Mouse (Mus musculus): ENCODE data around the gene Actr10. TPM values are rescaled to one million over a fixed set of nuclear protein-coding genes. Genes with fewer than 3 reads are reported as not detected.
A peak's percentile ranks its signal among the peaks of the same experiment; 100 is the strongest.

Gene Actr10
- polyA plus RNA-seq, 1 experiment from 2014 or later: 219 TPM

DNA sequence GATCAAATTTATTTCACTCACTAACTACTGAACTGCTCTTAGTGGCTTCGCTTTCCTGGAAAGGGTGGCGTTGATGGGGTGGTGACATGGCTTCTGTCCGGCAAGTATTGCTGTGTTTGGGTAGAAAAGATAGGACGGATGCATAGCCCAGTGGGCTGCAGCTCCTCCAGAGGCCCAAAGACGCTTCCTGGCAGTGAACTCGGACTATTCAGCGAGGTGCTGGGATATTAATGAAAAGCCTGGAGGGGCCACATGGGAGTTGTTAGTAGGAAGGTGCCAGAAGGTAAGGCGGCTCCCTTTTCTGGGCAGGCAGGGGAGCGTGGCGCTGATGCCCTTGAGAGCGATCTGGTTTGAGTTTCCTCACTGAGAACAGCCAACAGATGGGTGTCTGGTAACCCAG, 30.0 kb upstream of the Actr10 start:
- Histone ChIP-seq H3K27ac (ENCODE audit: low read length) (peak overlapping the region; percentile 83), H3K4me1 (ENCODE audit: control insufficient read depth, insufficient read depth, low read length) (peaks cover 8% of the 10 kb centered on the region), H3K36me3 (ENCODE audit: control insufficient read depth, insufficient read depth, low read length) (0 out of 2 replicates have a peak, but pooled peaks cover 2% of the 10 kb centered on the region), H3K9me3 (replicated peaks; ENCODE audit: control insufficient read depth, low read length) (0 out of 2 replicates have a peak, but pooled peaks cover 4% of the 10 kb centered on the region), H3K4me2 (ENCODE audit: low read depth, low read length) (no peak overlapping the region), H3K9ac (ENCODE audit: low read length) (peak overlapping the region; percentile 29; the same call in 1 of the 2 replicates), H3K27me3 (ENCODE audit: control insufficient read depth, insufficient read depth, low read length) (no peaks in the 10 kb centered on the region), H3K4me3 (replicated peaks; ENCODE audit: low read length) (no peak overlapping the region)
- 79% methylated on average over 11 of the region's 11 CpGs for WGBS
- no peak for ATAC-seq (ENCODE audit: insufficient read depth, low FRiP score)

DNA sequence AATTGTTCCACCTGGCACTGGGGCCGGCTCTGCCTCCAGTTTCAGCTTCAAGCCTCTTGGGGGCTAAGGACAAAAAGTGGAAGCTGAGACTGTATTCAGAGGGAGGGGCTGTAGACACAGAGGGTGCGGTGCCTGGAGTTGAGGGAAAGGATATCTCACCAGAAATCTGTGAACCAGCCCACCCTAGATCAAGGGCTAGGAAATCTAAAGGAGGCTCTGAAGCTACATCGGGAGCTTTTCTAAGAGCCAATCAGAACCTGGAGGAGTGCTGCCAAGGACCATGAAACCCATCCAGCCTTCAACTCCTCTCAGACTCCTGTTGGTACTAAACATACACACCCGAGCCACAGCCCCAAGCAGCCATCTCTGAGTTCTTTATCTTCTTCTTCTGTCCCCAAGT, 29.6 kb upstream of the Actr10 start:
- Histone ChIP-seq H3K9ac (ENCODE audit: low read length) (0 out of 2 replicates have a peak overlapping the region, but pooled peaks have one; percentile 29), H3K9me3 (replicated peaks; ENCODE audit: control insufficient read depth, low read length) (0 out of 2 replicates have a peak, but pooled peaks cover 4% of the 10 kb centered on the region), H3K4me3 (replicated peaks; ENCODE audit: low read length) (no peak overlapping the region), H3K36me3 (ENCODE audit: control insufficient read depth, insufficient read depth, low read length) (no peaks in the 10 kb centered on the region), H3K4me1 (ENCODE audit: control insufficient read depth, insufficient read depth, low read length) (peaks cover 8% of the 10 kb centered on the region), H3K27ac (ENCODE audit: low read length) (peak overlapping the region; percentile 83), H3K27me3 (ENCODE audit: control insufficient read depth, insufficient read depth, low read length) (no peaks in the 10 kb centered on the region), H3K4me2 (ENCODE audit: low read depth, low read length) (no peak overlapping the region)
- WGBS: 75% methylated on average over 4 of the region's 4 CpGs
- ATAC-seq (ENCODE audit: insufficient read depth, low FRiP score): no peak

DNA sequence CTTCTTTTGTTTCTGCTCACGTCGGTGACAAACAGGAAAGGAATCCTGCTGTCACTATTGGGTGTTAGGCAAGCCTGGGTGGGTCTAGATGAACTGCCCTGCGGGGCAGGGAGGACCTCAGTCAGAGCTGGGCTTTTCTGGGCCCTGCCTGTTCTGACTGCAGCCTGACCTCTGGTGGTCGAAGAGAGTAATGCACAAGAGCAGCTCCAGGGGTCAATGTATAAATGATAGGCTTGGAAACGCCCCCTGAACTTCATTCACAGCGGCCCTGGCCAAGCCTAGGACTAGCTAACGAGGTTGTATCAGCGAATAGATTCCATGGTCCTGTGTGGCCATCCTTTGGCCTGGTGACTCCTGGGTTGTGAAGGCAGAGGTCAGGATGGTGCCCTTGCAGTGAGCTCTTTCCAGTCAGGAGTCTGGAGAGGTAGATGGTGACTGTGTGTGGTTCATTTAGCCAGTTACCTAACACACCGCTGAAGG, 27.4 kb upstream of the Actr10 start:
- peak; percentile 65; the same call in 1 of the 2 replicates for ATAC-seq (ENCODE audit: insufficient read depth, low FRiP score)
- WGBS: 12% methylated on average over 9 of the region's 9 CpGs
- H3K27ac ChIP-seq (ENCODE audit: low read length): no peak overlapping the region
- H3K4me2 ChIP-seq (ENCODE audit: low read depth, low read length): no peak overlapping the region
- no peak overlapping the region for H3K4me3 ChIP-seq (replicated peaks; ENCODE audit: low read length)
- no peaks in the 10 kb centered on the region for H3K27me3 ChIP-seq (ENCODE audit: control insufficient read depth, insufficient read depth, low read length)
- H3K36me3 ChIP-seq (ENCODE audit: control insufficient read depth, insufficient read depth, low read length): no peaks in the 10 kb centered on the region
- H3K9me3 ChIP-seq (replicated peaks; ENCODE audit: control insufficient read depth, low read length): 0 out of 2 replicates have a peak, but pooled peaks cover 4% of the 10 kb centered on the region
- peak overlapping the region; percentile 51; the same call in 1 of the 2 replicates for H3K9ac ChIP-seq (ENCODE audit: low read length)
- peaks cover 8% of the 10 kb centered on the region for H3K4me1 ChIP-seq (ENCODE audit: control insufficient read depth, insufficient read depth, low read length)

DNA sequence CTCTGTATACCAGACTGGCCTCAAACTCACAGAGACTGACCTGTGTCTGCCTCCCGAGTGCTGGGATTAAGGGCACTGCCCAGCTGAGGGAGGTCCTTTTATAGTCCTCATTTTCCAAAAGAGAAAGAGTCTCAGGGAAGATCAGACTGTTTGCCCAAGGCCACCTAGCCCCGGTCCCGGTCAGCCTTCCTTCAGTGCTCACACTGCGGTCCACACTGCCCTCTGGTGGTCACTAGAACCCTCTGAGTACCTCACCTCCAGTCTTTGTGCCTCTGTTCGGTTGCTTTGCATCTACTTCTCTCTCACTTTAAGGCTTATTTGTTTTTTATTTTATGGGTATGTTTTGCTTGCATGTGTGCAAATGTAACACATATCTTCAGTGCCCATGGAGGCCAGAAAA, 26.6 kb upstream of the Actr10 start:
- Histone ChIP-seq H3K4me2 (ENCODE audit: low read depth, low read length) (no peak overlapping the region), H3K9me3 (replicated peaks; ENCODE audit: control insufficient read depth, low read length) (0 out of 2 replicates have a peak, but pooled peaks cover 3% of the 10 kb centered on the region), H3K27ac (ENCODE audit: low read length) (no peak overlapping the region), H3K4me1 (ENCODE audit: control insufficient read depth, insufficient read depth, low read length) (peaks cover 8% of the 10 kb centered on the region), H3K27me3 (ENCODE audit: control insufficient read depth, insufficient read depth, low read length) (no peaks in the 10 kb centered on the region), H3K36me3 (ENCODE audit: control insufficient read depth, insufficient read depth, low read length) (no peaks in the 10 kb centered on the region), H3K9ac (ENCODE audit: low read length) (no peak overlapping the region), H3K4me3 (replicated peaks; ENCODE audit: low read length) (no peak overlapping the region)
- peak; percentile 67; the same call in 1 of the 2 replicates for ATAC-seq (ENCODE audit: insufficient read depth, low FRiP score)
- WGBS: 9% methylated on average over 5 of the region's 5 CpGs

- no peak for ATAC-seq (ENCODE audit: insufficient read depth, low FRiP score)
Observed at GRCm38 (mm10) chr12:70911676-70912379, 25.8 kb upstream of the Actr10 start.

GRCm38 (mm10) chr12:70913429-70913828, 24.2 kb upstream of the Actr10 start:
- Histone ChIP-seq H3K4me1 (ENCODE audit: control insufficient read depth, insufficient read depth, low read length) (peaks cover 3% of the 10 kb centered on the region), H3K4me2 (ENCODE audit: low read depth, low read length) (no peak overlapping the region), H3K9ac (ENCODE audit: low read length) (no peak overlapping the region), H3K36me3 (ENCODE audit: control insufficient read depth, insufficient read depth, low read length) (no peaks in the 10 kb centered on the region), H3K9me3 (replicated peaks; ENCODE audit: control insufficient read depth, low read length) (no peaks in the 10 kb centered on the region), H3K27ac (ENCODE audit: low read length) (no peak overlapping the region), H3K4me3 (replicated peaks; ENCODE audit: low read length) (no peak overlapping the region), H3K27me3 (ENCODE audit: control insufficient read depth, insufficient read depth, low read length) (no peaks in the 10 kb centered on the region)
- 45% methylated on average over 3 of the region's 3 CpGs for WGBS
- ATAC-seq (ENCODE audit: insufficient read depth, low FRiP score): no peak

More at GRCm38 (mm10) chr12:70911676-70912379, 25.8 kb upstream of the Actr10 start:
- WGBS: 65% methylated on average over 17 of the region's 17 CpGs
- no peaks in the 10 kb centered on the region for H3K9me3 ChIP-seq (replicated peaks; ENCODE audit: control insufficient read depth, low read length)
- H3K27me3 ChIP-seq (ENCODE audit: control insufficient read depth, insufficient read depth, low read length): no peaks in the 10 kb centered on the region
- no peak overlapping the region for H3K9ac ChIP-seq (ENCODE audit: low read length)
- H3K27ac ChIP-seq (ENCODE audit: low read length): no peak overlapping the region
- H3K4me1 ChIP-seq (ENCODE audit: control insufficient read depth, insufficient read depth, low read length): peaks cover 8% of the 10 kb centered on the region
- H3K4me2 ChIP-seq (ENCODE audit: low read depth, low read length): no peak overlapping the region
- H3K36me3 ChIP-seq (ENCODE audit: control insufficient read depth, insufficient read depth, low read length): no peaks in the 10 kb centered on the region
- no peak overlapping the region for H3K4me3 ChIP-seq (replicated peaks; ENCODE audit: low read length)

GRCm38 (mm10) chr12:70914387-70914786, 23.3 kb upstream of the Actr10 start:
- H3K4me2 ChIP-seq (ENCODE audit: low read depth, low read length): no peak overlapping the region
- no peak overlapping the region for H3K4me3 ChIP-seq (replicated peaks; ENCODE audit: low read length)
- no peak overlapping the region for H3K9ac ChIP-seq (ENCODE audit: low read length)
- H3K36me3 ChIP-seq (ENCODE audit: control insufficient read depth, insufficient read depth, low read length): no peaks in the 10 kb centered on the region
- H3K27me3 ChIP-seq (ENCODE audit: control insufficient read depth, insufficient read depth, low read length): no peaks in the 10 kb centered on the region
- peaks cover 3% of the 10 kb centered on the region for H3K4me1 ChIP-seq (ENCODE audit: control insufficient read depth, insufficient read depth, low read length)
- no peaks in the 10 kb centered on the region for H3K9me3 ChIP-seq (replicated peaks; ENCODE audit: control insufficient read depth, low read length)
- WGBS: 49% methylated on average over 11 of the region's 11 CpGs
- no peak for ATAC-seq (ENCODE audit: insufficient read depth, low FRiP score)
- no peak overlapping the region for H3K27ac ChIP-seq (ENCODE audit: low read length)

GRCm38 (mm10) chr12:70929781-70930180, 7.9 kb upstream of the Actr10 start:
- Histone ChIP-seq H3K9me3 (replicated peaks; ENCODE audit: control insufficient read depth, low read length) (no peaks in the 10 kb centered on the region; the same call in 1 of the 2 replicates), H3K27ac (ENCODE audit: low read length) (no peak overlapping the region), H3K4me1 (ENCODE audit: control insufficient read depth, insufficient read depth, low read length) (no peaks in the 10 kb centered on the region), H3K27me3 (ENCODE audit: control insufficient read depth, insufficient read depth, low read length) (no peaks in the 10 kb centered on the region), H3K9ac (ENCODE audit: low read length) (no peak overlapping the region), H3K36me3 (ENCODE audit: control insufficient read depth, insufficient read depth, low read length) (no peaks in the 10 kb centered on the region), H3K4me3 (replicated peaks; ENCODE audit: low read length) (no peak overlapping the region), H3K4me2 (ENCODE audit: low read depth, low read length) (no peak overlapping the region)
- WGBS: 76% methylated on average over 4 of the region's 4 CpGs
- no peak for ATAC-seq (ENCODE audit: insufficient read depth, low FRiP score)

DNA sequence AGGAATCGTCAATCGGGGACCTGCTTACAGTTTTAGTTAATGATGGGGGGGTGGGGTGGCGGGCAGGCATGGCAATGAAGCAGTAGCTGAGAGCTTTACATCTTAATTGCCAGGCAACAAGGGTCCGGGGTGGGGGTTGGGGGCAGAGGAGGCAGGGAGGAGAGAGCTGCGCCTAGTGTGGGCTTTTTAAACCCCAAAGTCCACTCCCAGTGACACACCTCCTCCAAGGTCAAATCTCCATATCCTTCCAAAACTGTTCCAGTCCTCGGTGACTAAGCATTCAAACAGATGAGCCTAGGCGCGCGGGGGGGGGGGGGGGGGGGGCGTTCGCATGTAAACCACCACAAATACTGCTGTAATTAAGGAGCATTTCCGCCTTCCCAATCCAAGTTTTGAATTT, 507 bp upstream of the Actr10 start:
- H3K4me2 ChIP-seq (ENCODE audit: low read depth, low read length): peak overlapping the region; percentile 65
- H3K27me3 ChIP-seq (ENCODE audit: control insufficient read depth, insufficient read depth, low read length): no peaks in the 10 kb centered on the region
- peak overlapping the region; percentile 95 for H3K9ac ChIP-seq (ENCODE audit: low read length)
- no peaks in the 10 kb centered on the region for H3K4me1 ChIP-seq (ENCODE audit: control insufficient read depth, insufficient read depth, low read length)
- ATAC-seq (ENCODE audit: insufficient read depth, low FRiP score): peak; percentile 6; the same call in 1 of the 2 replicates
- H3K9me3 ChIP-seq (replicated peaks; ENCODE audit: control insufficient read depth, low read length): no peaks in the 10 kb centered on the region; the same call in 1 of the 2 replicates
- H3K4me3 ChIP-seq (replicated peaks; ENCODE audit: low read length): peak overlapping the region; percentile 94
- WGBS: 29% methylated on average over 10 of the region's 12 CpGs
- H3K27ac ChIP-seq (ENCODE audit: low read length): peak overlapping the region; percentile 96
- no peaks in the 10 kb centered on the region for H3K36me3 ChIP-seq (ENCODE audit: control insufficient read depth, insufficient read depth, low read length)

Measured in stomach, embryonic 16.5 days (tissue).